Mouse (Mus musculus) embryonic facial prominence, embryonic 14.5 days (tissue): ENCODE measurements around the gene Scap. TPM values are rescaled to one million over a fixed set of nuclear protein-coding genes. Genes with fewer than 3 reads are reported as not detected.

ENCODE experiments used
- ATAC-seq: fragments of 200-750 bp; cut with Nextera tagmentation; 2 replicates; pipeline ENCODE4 v1.8.0; 2017; ENCODE audit warnings: low read depth, moderate number of reproducible peaks, moderate TSS enrichment
- DNase-seq: peaks from one replicate; pipeline ENCODE4 v3.0.0-alpha.2; 2015; ENCODE audit warnings: low spot score
- H3K27ac ChIP-seq: fragments of 300-500 bp; sonication (generic); replicated peaks from 2 replicates; pipeline ENCODE4 v1.5.1; 2014; ENCODE audit warnings: low read depth, mild to moderate bottlenecking, low read length, moderate library complexity
- H3K27me3 ChIP-seq: fragments of 300-500 bp; sonication (generic); replicated peaks from 2 replicates; pipeline ENCODE4 v1.6.1; 2014; ENCODE audit warnings: low read length; ENCODE audit not compliant: control insufficient read depth, insufficient read depth
- H3K36me3 ChIP-seq: fragments of 300-500 bp; sonication (generic); 2 replicates; pipeline ENCODE4 v1.6.1; 2014; ENCODE audit warnings: low read length, mixed read lengths; ENCODE audit not compliant: control insufficient read depth, insufficient read depth
- H3K4me1 ChIP-seq: fragments of 300-500 bp; sonication (generic); 2 replicates; pipeline ENCODE4 v1.6.1; 2014; ENCODE audit warnings: antibody characterized with exemption, low read length; ENCODE audit not compliant: control insufficient read depth, insufficient read depth
- H3K4me2 ChIP-seq: fragments of 300-500 bp; sonication (generic); 2 replicates; pipeline ENCODE4 v1.6.1; 2014; ENCODE audit warnings: low read depth, mild to moderate bottlenecking, low read length, moderate library complexity, mixed read lengths
- H3K4me3 ChIP-seq: fragments of 300-500 bp; sonication (generic); 2 replicates; pipeline ENCODE4 v1.5.1; 2014; ENCODE audit warnings: low read depth, mild to moderate bottlenecking, low read length
- H3K9ac ChIP-seq: fragments of 300-500 bp; sonication (generic); 2 replicates; pipeline ENCODE4 v1.6.1; 2014; ENCODE audit warnings: low read depth, mild to moderate bottlenecking, low read length, moderate library complexity, mixed read lengths
- H3K9me3 ChIP-seq: fragments of 300-500 bp; sonication (generic); 2 replicates; pipeline ENCODE4 v1.6.1; 2016; ENCODE audit warnings: low read length; ENCODE audit not compliant: control insufficient read depth
- WGBS: fragments of 180-500 bp; shearing (Covaris S2); extraction: QIAGEN DNeasy Blood & Tissue Kit; methylation state at CpG from one replicate; pipeline ENCODE4 v1.1.7; 2014; 5-methylcytosine and 5-hydroxymethylcytosine counted together
- polyA plus RNA-seq: library from polyadenylated mRNA; unstranded; fragments of >200 nt; fragmentation: Nextera tagmentation; extraction: Ambion mirVana; gene quantifications from 2 replicates; pipeline ENCODE4 v1.2.1, GENCODE M21; 2014

Scap gene
- 30.3 and 33.0 TPM in 2 replicates for polyA plus RNA-seq

- Histone ChIP-seq H3K4me2 (peak within 1 kb of the TSS; percentile 82), H3K4me3 (peak within 1 kb of the TSS; percentile 83), H3K27me3 (no peaks in the 10 kb centered on the region), H3K4me1 (peaks cover 11% of the 10 kb centered on the region; the same call in 1 of the 2 replicates), H3K9ac (peak within 1 kb of the TSS; percentile 77), H3K27ac (peak within 1 kb of the TSS; percentile 21; the same call in 1 of the 2 replicates), H3K36me3 (no peaks in the 10 kb centered on the region), H3K9me3 (no peaks in the 10 kb centered on the region)
- peak; percentile 93 for DNase-seq
- ATAC-seq = peak; percentile 91
- WGBS = 0% methylated on average over 24 of the region's 78 CpGs
Observed at GRCm38 (mm10) chr9:110333135-110333895, at the start of gene Scap. Gene Scap (plus strand): TSS chr9:110333288.

GRCm38 (mm10) chr9:110284075-110284697, 48.9 kb upstream of the Scap start:
- Histone ChIP-seq H3K9me3 (no peaks in the 10 kb centered on the region), H3K4me1 (no peaks in the 10 kb centered on the region), H3K4me2 (no peak overlapping the region), H3K9ac (no peak overlapping the region), H3K4me3 (no peak overlapping the region), H3K27ac (no peak overlapping the region), H3K36me3 (no peaks in the 10 kb centered on the region), H3K27me3 (no peaks in the 10 kb centered on the region)
- ATAC-seq = no peak
- no peak for DNase-seq
- WGBS = 94% methylated on average over 8 of the region's 10 CpGs

GRCm38 (mm10) chr9:110287321-110287924, 45.7 kb upstream of the Scap start:
- Histone ChIP-seq H3K36me3 (no peaks in the 10 kb centered on the region), H3K4me2 (no peak overlapping the region), H3K4me1 (no peaks in the 10 kb centered on the region), H3K27me3 (no peaks in the 10 kb centered on the region), H3K27ac (no peak overlapping the region), H3K9ac (no peak overlapping the region), H3K4me3 (no peak overlapping the region), H3K9me3 (no peaks in the 10 kb centered on the region)
- no peak for DNase-seq
- no peak for ATAC-seq
- 63% methylated on average over 7 of the region's 7 CpGs for WGBS

- H3K4me1 ChIP-seq = no peaks in the 10 kb centered on the region
- H3K36me3 ChIP-seq = no peaks in the 10 kb centered on the region
- no peaks in the 10 kb centered on the region for H3K9me3 ChIP-seq
- no peak overlapping the region for H3K9ac ChIP-seq
- H3K4me3 ChIP-seq = no peak overlapping the region
- H3K27me3 ChIP-seq = no peaks in the 10 kb centered on the region
- no peak overlapping the region for H3K4me2 ChIP-seq
- DNase-seq (no peak), ATAC-seq (no peak)
- no peak overlapping the region for H3K27ac ChIP-seq
- 46% methylated on average over 12 of the region's 12 CpGs for WGBS
Observed at GRCm38 (mm10) chr9:110293254-110293718, 39.8 kb upstream of the Scap start.

GRCm38 (mm10) chr9:110293873-110294415, 39.1 kb upstream of the Scap start:
- Histone ChIP-seq H3K4me3 (no peak overlapping the region), H3K27me3 (no peaks in the 10 kb centered on the region), H3K4me2 (no peak overlapping the region), H3K36me3 (no peaks in the 10 kb centered on the region), H3K4me1 (no peaks in the 10 kb centered on the region), H3K9me3 (no peaks in the 10 kb centered on the region), H3K27ac (no peak overlapping the region), H3K9ac (no peak overlapping the region)
- 76% methylated on average over 13 of the region's 13 CpGs for WGBS
- DNase-seq (no peak), ATAC-seq (no peak)

GRCm38 (mm10) chr9:110294786-110295185, 38.3 kb upstream of the Scap start:
- H3K4me1 ChIP-seq = no peaks in the 10 kb centered on the region
- no peaks in the 10 kb centered on the region for H3K36me3 ChIP-seq
- H3K4me3 ChIP-seq = no peak overlapping the region
- 52% methylated on average over 3 of the region's 3 CpGs for WGBS
- H3K27ac ChIP-seq = no peak overlapping the region
- DNase-seq (no peak), ATAC-seq (no peak)
- H3K9ac ChIP-seq = no peak overlapping the region
- H3K9me3 ChIP-seq = no peaks in the 10 kb centered on the region
- no peak overlapping the region for H3K4me2 ChIP-seq
- H3K27me3 ChIP-seq = no peaks in the 10 kb centered on the region

- Histone ChIP-seq H3K36me3 (no peaks in the 10 kb centered on the region), H3K4me3 (no peak overlapping the region), H3K4me2 (no peak overlapping the region), H3K9ac (no peak overlapping the region), H3K9me3 (no peaks in the 10 kb centered on the region), H3K27ac (no peak overlapping the region), H3K27me3 (no peaks in the 10 kb centered on the region), H3K4me1 (no peaks in the 10 kb centered on the region)
- ATAC-seq = peak; percentile 82
- DNase-seq = peak; percentile 86
- WGBS = 6% methylated on average over 5 of the region's 5 CpGs
Observed at GRCm38 (mm10) chr9:110296867-110297627, 36.0 kb upstream of the Scap start.

- no peak for ATAC-seq
- Histone ChIP-seq H3K4me3 (peak overlapping the region; percentile 60), H3K4me1 (peaks cover 5% of the 10 kb centered on the region; the same call in 1 of the 2 replicates), H3K9ac (peak overlapping the region; percentile 84), H3K27me3 (no peaks in the 10 kb centered on the region), H3K9me3 (0 out of 2 replicates have a peak, but pooled peaks cover 4% of the 10 kb centered on the region), H3K36me3 (0 out of 2 replicates have a peak, but pooled peaks cover 2% of the 10 kb centered on the region), H3K27ac (peak overlapping the region; percentile 95), H3K4me2 (peak overlapping the region; percentile 84)
- 4% methylated on average over 4 of the region's 4 CpGs for WGBS
- peak; percentile 66 for DNase-seq
Observed at GRCm38 (mm10) chr9:110304516-110304915, 28.6 kb upstream of the Scap start.
